Mouse (Mus musculus): ENCODE results near the gene Fgf2. TPM values are rescaled to one million over a fixed set of nuclear protein-coding genes. Genes with fewer than 3 reads are reported as not detected.

The Fgf2 gene
- polyA plus RNA-seq (2012; ENCODE audit: insufficient read depth, insufficient read length, missing spikeins), result 3.4 and 9.9 TPM in 2 replicates

- 0 out of 2 replicates have a peak, but pooled peaks cover 4% of the 10 kb centered on the region for H3K4me1 ChIP-seq (ENCODE audit: control insufficient read depth, insufficient read depth, insufficient read length, low read length)
- H3K27ac ChIP-seq (replicated peaks; ENCODE audit: low read depth, low read length), result 0 out of 2 replicates have a peak within 1 kb of the TSS, but pooled peaks have one; percentile 33
- H3K4me3 ChIP-seq (ENCODE audit: insufficient read depth, low read depth, low read length), result peak within 1 kb of the TSS; percentile 68
These were observed at the start of gene Fgf2 for GRCm38 (mm10) chr3:37348221-37349165. TSS of gene Fgf2 (plus strand) at chr3:37348346.

- no peak overlapping the region for H3K4me3 ChIP-seq (ENCODE audit: insufficient read depth, low read depth, low read length)
- H3K27ac ChIP-seq (replicated peaks; ENCODE audit: low read depth, low read length), result no peak overlapping the region
- no peaks in the 10 kb centered on the region for H3K4me1 ChIP-seq (ENCODE audit: control insufficient read depth, insufficient read depth, insufficient read length, low read length)
These were observed 48.7 kb upstream of the Fgf2 start for GRCm38 (mm10) chr3:37299470-37299869.

- Histone ChIP-seq H3K4me1 (ENCODE audit: control insufficient read depth, insufficient read depth, insufficient read length, low read length) (no peaks in the 10 kb centered on the region), H3K27ac (replicated peaks; ENCODE audit: low read depth, low read length) (no peak overlapping the region), H3K4me3 (ENCODE audit: insufficient read depth, low read depth, low read length) (no peak overlapping the region)
These were observed 45.5 kb upstream of the Fgf2 start for GRCm38 (mm10) chr3:37302685-37303084.

DNA sequence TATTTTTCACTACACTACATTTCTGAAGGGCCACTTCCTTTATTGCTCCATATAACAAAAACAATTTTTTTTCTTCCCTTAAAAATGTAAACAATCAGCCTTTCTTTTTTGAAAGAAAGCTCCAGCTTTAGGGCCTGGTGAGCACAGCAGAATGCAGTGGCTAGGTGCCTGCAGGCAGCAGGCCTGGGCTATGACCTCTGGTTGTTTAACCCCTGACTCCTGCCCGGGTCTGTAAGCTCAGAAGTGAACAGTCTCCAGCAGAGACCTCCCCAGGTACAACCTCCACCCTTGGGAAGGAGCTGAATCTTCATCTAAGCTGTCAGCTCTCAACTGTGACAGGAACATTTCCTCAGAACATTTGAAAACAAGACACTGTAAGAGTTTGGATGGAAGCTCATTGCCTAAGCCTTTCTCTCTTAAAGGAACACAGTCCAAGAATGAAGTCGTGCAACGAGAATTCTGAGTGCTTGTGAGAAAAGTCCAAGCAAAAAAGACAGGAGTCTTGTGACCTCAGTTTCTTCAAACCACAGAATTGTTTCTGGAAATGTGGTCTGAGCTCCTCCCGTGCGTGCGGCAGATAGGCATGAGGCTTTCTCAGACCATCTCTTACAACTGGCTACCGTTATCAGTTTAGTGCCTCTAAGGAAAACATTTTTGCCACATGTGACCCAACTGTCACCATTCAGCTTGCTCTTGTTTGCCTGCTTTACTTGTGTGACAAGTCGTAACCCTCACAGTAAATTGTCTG is 44.6 kb upstream of the Fgf2 start:
- Histone ChIP-seq H3K4me1 (ENCODE audit: control insufficient read depth, insufficient read depth, insufficient read length, low read length) (no peaks in the 10 kb centered on the region), H3K27ac (replicated peaks; ENCODE audit: low read depth, low read length) (no peak overlapping the region), H3K4me3 (ENCODE audit: insufficient read depth, low read depth, low read length) (no peak overlapping the region)

DNA sequence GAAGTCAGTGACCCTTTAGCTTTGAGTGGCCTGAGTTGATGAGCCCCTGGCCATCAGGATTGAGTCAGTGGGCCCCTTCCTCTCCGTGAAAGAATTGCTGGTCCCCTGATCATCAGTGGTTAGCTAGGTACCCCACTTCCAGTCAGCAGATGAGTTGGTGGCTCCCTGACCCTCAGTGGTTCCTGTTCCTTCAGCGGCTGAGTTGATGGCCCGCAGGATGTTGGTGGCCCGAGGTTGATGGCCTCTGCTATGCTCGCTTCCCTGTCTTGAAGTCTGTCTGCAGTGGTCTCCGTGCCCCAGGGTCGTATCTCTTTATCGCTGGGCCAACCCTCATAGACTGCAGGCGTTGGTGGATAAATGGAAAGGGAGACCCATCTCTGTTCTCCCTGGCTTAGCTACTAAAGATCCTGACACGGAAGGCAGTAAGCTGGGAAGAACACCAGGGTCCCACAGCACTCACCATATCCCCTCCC is 36.2 kb upstream of the Fgf2 start:
- H3K27ac ChIP-seq (replicated peaks; ENCODE audit: low read depth, low read length), result no peak overlapping the region
- peak overlapping the region; percentile 61 for H3K4me3 ChIP-seq (ENCODE audit: insufficient read depth, low read depth, low read length)
- 0 out of 2 replicates have a peak, but pooled peaks cover 3% of the 10 kb centered on the region for H3K4me1 ChIP-seq (ENCODE audit: control insufficient read depth, insufficient read depth, insufficient read length, low read length)

DNA sequence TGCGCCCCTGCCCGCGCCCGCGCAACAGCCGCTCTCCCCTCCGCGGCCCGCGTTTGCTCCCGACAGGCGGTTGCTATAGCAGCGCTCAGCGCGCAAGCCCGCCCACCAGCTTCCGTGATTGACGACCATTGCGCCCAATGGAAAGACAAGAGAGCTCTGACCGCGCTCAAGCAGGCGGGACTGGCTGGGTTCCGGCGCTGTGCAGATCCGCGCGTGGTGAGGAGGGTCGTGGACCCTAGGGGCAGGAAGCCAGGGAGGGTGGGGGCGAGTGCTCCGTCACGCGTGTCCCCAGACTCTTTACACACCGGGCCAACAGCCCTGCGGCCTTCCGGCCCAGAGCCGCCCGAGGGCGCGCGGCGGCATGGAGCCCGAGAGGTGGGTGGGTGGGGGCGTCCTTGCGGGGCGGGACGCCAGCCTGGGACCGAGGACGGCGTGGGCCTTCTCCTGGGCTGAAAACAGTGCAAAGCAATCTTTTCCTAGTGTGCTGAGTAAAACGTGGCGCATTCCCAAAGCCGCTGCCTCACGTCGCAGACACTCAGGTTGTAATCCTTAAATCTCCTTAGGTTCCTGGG is 35.7 kb upstream of the Fgf2 start, which contains the start of the genes Bbs12 and Cetn4:
Bbs12 (plus strand) TSS at position 185 of the 572 bp plus-strand sequence.
Cetn4 (minus strand) TSS at position 339 of the 572 bp plus-strand sequence.
- no peak within 1 kb of the TSS for H3K27ac ChIP-seq (replicated peaks; ENCODE audit: low read depth, low read length)
- H3K4me1 ChIP-seq (ENCODE audit: control insufficient read depth, insufficient read depth, insufficient read length, low read length), result 0 out of 2 replicates have a peak, but pooled peaks cover 3% of the 10 kb centered on the region
- peak within 1 kb of the TSS; percentile 61 for H3K4me3 ChIP-seq (ENCODE audit: insufficient read depth, low read depth, low read length)

GRCm38 (mm10) chr3:37313371-37313770 is 34.8 kb upstream of the Fgf2 start:
- no peak overlapping the region for H3K27ac ChIP-seq (replicated peaks; ENCODE audit: low read depth, low read length)
- H3K4me1 ChIP-seq (ENCODE audit: control insufficient read depth, insufficient read depth, insufficient read length, low read length), result 0 out of 2 replicates have a peak, but pooled peaks cover 3% of the 10 kb centered on the region
- H3K4me3 ChIP-seq (ENCODE audit: insufficient read depth, low read depth, low read length), result peak overlapping the region; percentile 27; the same call in 1 of the 2 replicates

GRCm38 (mm10) chr3:37316233-37316632 is 31.9 kb upstream of the Fgf2 start:
- Histone ChIP-seq H3K27ac (replicated peaks; ENCODE audit: low read depth, low read length) (no peak overlapping the region), H3K4me3 (ENCODE audit: insufficient read depth, low read depth, low read length) (no peak overlapping the region), H3K4me1 (ENCODE audit: control insufficient read depth, insufficient read depth, insufficient read length, low read length) (0 out of 2 replicates have a peak, but pooled peaks cover 3% of the 10 kb centered on the region)

DNA sequence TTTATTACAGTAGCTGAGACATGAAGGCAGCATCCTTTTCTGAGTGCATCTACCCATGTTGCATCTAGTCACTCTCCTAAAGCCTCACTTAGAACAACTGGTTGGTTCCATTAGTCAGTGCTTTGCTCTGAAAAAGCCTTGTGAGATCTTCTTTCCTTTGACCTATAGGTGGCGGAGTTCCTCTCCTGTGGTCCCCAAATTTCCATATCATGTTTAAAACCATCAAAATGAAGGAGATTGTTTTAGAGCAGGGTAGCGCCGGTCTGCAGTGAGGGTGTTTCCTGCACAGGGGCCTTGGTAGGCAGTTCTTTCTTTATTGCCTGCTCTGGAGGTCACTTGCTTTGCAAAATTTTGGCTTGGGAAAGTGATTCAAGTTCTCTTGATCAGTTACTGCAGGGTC is 23.8 kb upstream of the Fgf2 start:
- Histone ChIP-seq H3K27ac (replicated peaks; ENCODE audit: low read depth, low read length) (no peak overlapping the region), H3K4me1 (ENCODE audit: control insufficient read depth, insufficient read depth, insufficient read length, low read length) (peaks cover 2% of the 10 kb centered on the region; the same call in 1 of the 2 replicates), H3K4me3 (ENCODE audit: insufficient read depth, low read depth, low read length) (no peak overlapping the region)

- Histone ChIP-seq H3K4me3 (ENCODE audit: insufficient read depth, low read depth, low read length) (no peak overlapping the region), H3K4me1 (ENCODE audit: control insufficient read depth, insufficient read depth, insufficient read length, low read length) (peaks cover 2% of the 10 kb centered on the region; the same call in 1 of the 2 replicates), H3K27ac (replicated peaks; ENCODE audit: low read depth, low read length) (no peak overlapping the region)
These were observed 22.6 kb upstream of the Fgf2 start for GRCm38 (mm10) chr3:37325317-37326112.

- Histone ChIP-seq H3K27ac (replicated peaks; ENCODE audit: low read depth, low read length) (no peak overlapping the region), H3K4me1 (ENCODE audit: control insufficient read depth, insufficient read depth, insufficient read length, low read length) (peaks cover 2% of the 10 kb centered on the region; the same call in 1 of the 2 replicates), H3K4me3 (ENCODE audit: insufficient read depth, low read depth, low read length) (no peak overlapping the region)
These were observed 21.5 kb upstream of the Fgf2 start for GRCm38 (mm10) chr3:37326627-37327026.

- H3K4me1 ChIP-seq (ENCODE audit: control insufficient read depth, insufficient read depth, insufficient read length, low read length), result peaks cover 2% of the 10 kb centered on the region; the same call in 1 of the 2 replicates
- H3K4me3 ChIP-seq (ENCODE audit: insufficient read depth, low read depth, low read length), result no peak overlapping the region
- no peak overlapping the region for H3K27ac ChIP-seq (replicated peaks; ENCODE audit: low read depth, low read length)
These were observed 19.7 kb upstream of the Fgf2 start for GRCm38 (mm10) chr3:37328489-37328888.

DNA sequence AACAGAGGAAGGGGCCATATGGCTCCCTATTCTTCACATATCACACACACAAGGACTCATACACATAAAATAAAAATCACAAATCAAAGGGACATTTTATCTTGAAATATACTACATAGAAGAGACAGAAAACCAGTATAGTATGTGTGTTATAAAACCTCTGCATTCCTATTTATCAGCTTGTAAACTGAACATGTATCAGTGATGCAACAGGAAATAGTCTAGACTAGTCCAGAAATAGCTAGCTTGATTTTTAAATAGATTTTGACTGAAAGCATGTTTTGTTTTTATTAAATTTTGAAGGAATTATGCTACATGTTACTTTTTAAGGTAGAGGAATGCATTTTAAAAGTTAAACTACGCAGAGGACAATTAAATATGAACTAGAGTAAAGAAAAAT is 18.2 kb upstream of the Fgf2 start:
- Histone ChIP-seq H3K4me1 (ENCODE audit: control insufficient read depth, insufficient read depth, insufficient read length, low read length) (peaks cover 2% of the 10 kb centered on the region; the same call in 1 of the 2 replicates), H3K27ac (replicated peaks; ENCODE audit: low read depth, low read length) (no peak overlapping the region), H3K4me3 (ENCODE audit: insufficient read depth, low read depth, low read length) (no peak overlapping the region)

GRCm38 (mm10) chr3:37331999-37332449 is 16.1 kb upstream of the Fgf2 start:
- no peak overlapping the region for H3K4me3 ChIP-seq (ENCODE audit: insufficient read depth, low read depth, low read length)
- peaks cover 2% of the 10 kb centered on the region; the same call in 1 of the 2 replicates for H3K4me1 ChIP-seq (ENCODE audit: control insufficient read depth, insufficient read depth, insufficient read length, low read length)
- no peak overlapping the region for H3K27ac ChIP-seq (replicated peaks; ENCODE audit: low read depth, low read length)
